Mouse (Mus musculus) stomach, postnatal 0 days (tissue): Measurements from ENCODE around the gene Akap6.

Experiments
- CTCF ChIP-seq: IDR thresholded peaks from 2 replicates; pipeline ENCODE4 v1.5.1; 2016; ENCODE audit warnings: antibody characterized with exemption, low read depth, mild to moderate bottlenecking, moderate library complexity
- EP300 ChIP-seq: optimal IDR thresholded peaks from 2 replicates; pipeline ENCODE3; 2016; ENCODE audit warnings: antibody characterized with exemption

- TF ChIP-seq CTCF (no peak), EP300 (no peak)
Observed at GRCm38 (mm10) chr12:52687355-52687754, 11.8 kb upstream of the Akap6 start.
